18 mouse cellular contexts compared by ENCODE assay signal in the genomic region with DNA sequence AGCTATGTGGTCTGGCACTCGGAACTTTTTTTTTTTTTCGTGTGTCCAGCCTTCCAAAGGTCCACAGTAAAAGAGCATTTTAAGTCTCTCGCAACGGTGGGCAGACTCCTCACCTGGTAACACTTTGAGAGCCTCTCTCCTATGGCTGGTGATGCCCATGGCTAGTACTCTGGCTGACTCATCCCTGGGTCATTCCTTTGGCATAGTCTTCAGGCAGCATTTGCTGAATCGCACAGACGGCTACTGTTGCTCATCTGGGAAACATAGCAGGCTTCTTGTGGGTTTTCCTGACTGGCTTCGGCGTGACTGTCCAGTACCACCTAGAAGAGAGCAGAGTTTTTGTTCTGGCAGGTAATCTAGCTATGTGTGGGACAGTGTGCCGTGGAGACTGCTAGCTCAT.
"Had no signal": no experiment of that assay in that cellular context is flagged by ENCODE, and none has a peak within 500 bp of the region (broad histone marks: within the 10 kb centered on the region; RNA-seq: fewer than 3 reads in every experiment).

No protein-coding gene starts in this region.

- H3K27ac ChIP-seq: kidney, postnatal 0 days; liver, embryonic 13.5 days; midbrain, embryonic 12.5 days; midbrain, embryonic 15.5 days; neural tube, embryonic 12.5 days; neural tube, embryonic 15.5 days; stomach, embryonic 15.5 days had no signal

- ATAC-seq: intestine, postnatal 0 days; midbrain, embryonic 15.5 days had no signal

- H3K27me3 ChIP-seq: midbrain, embryonic 12.5 days; midbrain, embryonic 15.5 days; neural tube, embryonic 12.5 days; neural tube, embryonic 15.5 days; stomach, embryonic 15.5 days had no signal

- DNase-seq: kidney, adult 2 months; kidney, postnatal 25 days; layer of hippocampus, adult 9-11 months; liver, embryonic 13.5 days; lung, adult 2 months; lung, postnatal 14 days; lung, postnatal 4 days; right cerebral cortex, adult 18-20 months; right cerebral cortex, postnatal 14 days; spleen, adult 18-20 months; thymus, postnatal 25 days had no signal

- H3K36me3 ChIP-seq: liver, embryonic 13.5 days; midbrain, embryonic 12.5 days; midbrain, embryonic 15.5 days; neural tube, embryonic 12.5 days; neural tube, embryonic 15.5 days; stomach, embryonic 15.5 days had no signal

- H3K9me3 ChIP-seq: liver, embryonic 13.5 days; midbrain, embryonic 12.5 days; midbrain, embryonic 15.5 days; neural tube, embryonic 12.5 days; neural tube, embryonic 15.5 days; stomach, embryonic 15.5 days had no signal

- H3K4me3 ChIP-seq: liver, embryonic 13.5 days; midbrain, embryonic 12.5 days; midbrain, embryonic 15.5 days; neural tube, embryonic 12.5 days; neural tube, embryonic 15.5 days; stomach, embryonic 15.5 days had no signal
